Mouse (Mus musculus) thymus, adult 2 months (tissue): ENCODE data around the gene Zcchc7.

Experiments
- CTCF ChIP-seq: fragments of 200-500 bp; IDR thresholded peaks from 2 replicates; pipeline ENCODE4 v1.5.1; 2012; ENCODE audit warnings: mild to moderate bottlenecking, control low read depth, low read length, moderate library complexity, borderline replicate concordance; ENCODE audit not compliant: control insufficient read depth, poor library complexity, insufficient read depth; ENCODE audit errors: extremely low read depth
- POLR2A ChIP-seq: fragments of 200-500 bp; IDR thresholded peaks from 2 replicates; pipeline ENCODE4 v1.6.1; 2012; ENCODE audit warnings: mild to moderate bottlenecking, low read length, control low read depth, moderate library complexity; ENCODE audit not compliant: control insufficient read depth, poor library complexity, insufficient read depth; ENCODE audit errors: extremely low read depth

- no peak for TF ChIP-seq CTCF
- TF ChIP-seq POLR2A: no peak
Measured at GRCm38 (mm10) chr4:44963156-44963555, 207.5 kb downstream of the Zcchc7 start.
